Mouse (Mus musculus): ENCODE measurements at regions not wholly inside any gene's neighbourhood (a gene's known extent, or its start where the extent isn't known, plus 50 kb on each side); places are given as distances from the start of the nearest gene placed in this dataset.

DNA sequence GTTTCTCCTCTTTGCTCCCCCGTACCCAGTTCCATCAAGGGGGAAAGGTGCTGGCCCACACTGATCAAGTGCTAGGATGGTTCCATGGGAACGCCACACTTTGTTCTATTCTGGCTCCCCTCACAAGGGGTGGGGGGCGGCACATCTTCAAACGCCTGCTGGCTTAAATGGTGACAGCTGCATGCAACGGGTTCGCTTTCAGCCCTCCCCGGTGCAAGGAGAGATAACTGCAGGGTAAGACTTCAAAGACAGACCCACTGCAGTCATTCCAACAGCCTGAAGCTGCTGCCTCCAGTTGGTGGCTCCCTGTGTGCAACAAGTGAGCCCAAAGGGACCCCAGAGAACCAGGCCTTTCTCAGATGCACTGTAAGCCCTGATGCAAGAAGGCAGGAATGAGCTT is 173.9 kb upstream of the Lef1 start:
- H3K9me3 ChIP-seq (replicated peaks; ENCODE audit: control insufficient read depth, low read length), result no peaks in the 10 kb centered on the region
- H3K9ac ChIP-seq (ENCODE audit: low read depth, low read length), result no peak overlapping the region
- no peak overlapping the region for H3K27ac ChIP-seq (ENCODE audit: low read length)
- no peaks in the 10 kb centered on the region for H3K36me3 ChIP-seq (ENCODE audit: control insufficient read depth, insufficient read depth)
- ATAC-seq (ENCODE audit: low read depth), result no peak
- no peaks in the 10 kb centered on the region for H3K4me1 ChIP-seq (ENCODE audit: control insufficient read depth, low read depth, low read length)
- 38% methylated on average over 7 of the region's 7 CpGs for WGBS (ENCODE audit: insufficient replicate concordance)
- no peak overlapping the region for H3K4me3 ChIP-seq (ENCODE audit: low read depth, low read length)
- no peak overlapping the region for H3K4me2 ChIP-seq (ENCODE audit: low read depth, low read length)
- H3K27me3 ChIP-seq (ENCODE audit: control insufficient read depth, insufficient read depth, low read depth, low read length), result no peaks in the 10 kb centered on the region

DNA sequence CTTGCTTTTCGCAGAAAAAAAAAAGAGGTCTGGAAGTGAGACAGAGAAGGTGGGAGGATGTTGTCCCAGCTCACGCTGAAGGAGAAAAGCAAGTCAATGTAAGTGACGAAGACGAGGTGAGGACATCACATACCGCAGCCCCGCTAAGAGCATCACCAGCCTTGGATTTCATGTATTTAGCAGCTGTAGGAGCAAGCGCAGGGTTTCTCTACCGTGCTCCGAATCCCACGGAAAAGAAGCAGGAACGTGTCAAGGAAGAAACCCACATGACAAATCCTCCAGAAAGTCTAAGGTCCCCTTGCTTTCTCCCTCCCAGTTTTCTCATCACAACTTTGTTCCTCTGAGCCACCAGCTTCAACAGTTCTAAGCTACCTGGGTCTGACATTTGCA is 174.3 kb upstream of the Lef1 start:
- Histone ChIP-seq H3K27me3 (ENCODE audit: control insufficient read depth, insufficient read depth, low read depth, low read length) (no peaks in the 10 kb centered on the region), H3K4me3 (ENCODE audit: low read depth, low read length) (no peak overlapping the region), H3K27ac (ENCODE audit: low read length) (no peak overlapping the region), H3K9ac (ENCODE audit: low read depth, low read length) (no peak overlapping the region), H3K9me3 (replicated peaks; ENCODE audit: control insufficient read depth, low read length) (no peaks in the 10 kb centered on the region), H3K36me3 (ENCODE audit: control insufficient read depth, insufficient read depth) (no peaks in the 10 kb centered on the region), H3K4me2 (ENCODE audit: low read depth, low read length) (no peak overlapping the region), H3K4me1 (ENCODE audit: control insufficient read depth, low read depth, low read length) (no peaks in the 10 kb centered on the region)
- 61% methylated on average over 11 of the region's 11 CpGs for WGBS (ENCODE audit: insufficient replicate concordance)
- ATAC-seq (ENCODE audit: low read depth), result no peak

DNA sequence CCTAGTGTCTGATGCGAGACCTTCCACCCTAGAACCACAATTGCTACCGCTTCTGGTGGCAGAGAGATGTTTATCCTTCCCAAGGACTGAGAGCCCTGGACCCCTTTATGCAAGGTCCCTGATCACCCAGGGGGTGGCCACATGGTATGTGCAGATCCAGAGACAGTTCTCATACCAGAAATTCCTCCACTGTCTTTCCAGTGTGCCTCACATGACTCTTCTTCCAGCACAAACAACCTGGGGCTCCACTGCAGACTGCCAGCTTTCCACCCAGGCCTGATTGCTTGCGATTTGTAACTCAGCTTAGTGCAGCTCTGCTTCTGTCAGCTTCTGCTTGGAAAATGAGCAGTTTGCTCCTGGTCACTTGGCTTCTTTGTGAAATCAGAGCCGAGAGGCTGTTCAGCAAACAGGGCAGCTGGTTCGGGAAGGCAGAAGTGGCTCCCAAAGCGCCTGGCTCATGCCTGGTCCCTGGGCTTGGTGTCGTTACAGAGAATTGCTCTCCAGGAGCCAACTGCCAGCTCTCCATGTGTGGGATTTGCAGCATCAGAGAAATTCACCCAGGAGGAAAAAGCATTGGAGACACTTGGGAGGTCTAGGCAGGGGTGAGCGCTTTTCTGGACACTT is 174.9 kb upstream of the Lef1 start:
- Histone ChIP-seq H3K4me2 (ENCODE audit: low read depth, low read length) (no peak overlapping the region), H3K4me1 (ENCODE audit: control insufficient read depth, low read depth, low read length) (no peaks in the 10 kb centered on the region), H3K4me3 (ENCODE audit: low read depth, low read length) (no peak overlapping the region), H3K36me3 (ENCODE audit: control insufficient read depth, insufficient read depth) (no peaks in the 10 kb centered on the region), H3K9ac (ENCODE audit: low read depth, low read length) (no peak overlapping the region), H3K27ac (ENCODE audit: low read length) (no peak overlapping the region), H3K9me3 (replicated peaks; ENCODE audit: control insufficient read depth, low read length) (no peaks in the 10 kb centered on the region), H3K27me3 (ENCODE audit: control insufficient read depth, insufficient read depth, low read depth, low read length) (no peaks in the 10 kb centered on the region)
- no peak for ATAC-seq (ENCODE audit: low read depth)
- 45% methylated on average over 8 of the region's 8 CpGs for WGBS (ENCODE audit: insufficient replicate concordance)

DNA sequence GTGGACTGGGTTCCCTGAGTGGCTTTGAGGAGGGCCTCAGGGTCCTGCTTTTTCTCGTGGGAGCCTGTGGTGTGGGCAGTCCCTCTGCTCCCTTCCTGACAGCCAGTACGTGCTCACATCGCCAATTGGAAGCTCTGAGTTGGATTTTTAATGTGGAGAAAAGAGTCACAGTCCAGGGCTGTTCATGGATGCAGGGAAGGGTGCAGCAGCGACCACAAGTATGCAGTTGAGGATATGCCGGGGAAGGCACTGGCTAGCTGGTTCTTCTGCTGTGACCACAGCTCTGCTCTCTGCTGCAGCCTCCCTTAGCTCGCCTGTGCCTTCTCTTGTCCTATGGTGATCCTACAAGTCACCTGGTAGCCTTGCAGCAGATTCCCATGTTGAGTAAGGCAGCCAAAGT is 177.5 kb upstream of the Lef1 start:
- Histone ChIP-seq H3K36me3 (ENCODE audit: control insufficient read depth, insufficient read depth) (no peaks in the 10 kb centered on the region), H3K4me1 (ENCODE audit: control insufficient read depth, low read depth, low read length) (no peaks in the 10 kb centered on the region), H3K27me3 (ENCODE audit: control insufficient read depth, insufficient read depth, low read depth, low read length) (no peaks in the 10 kb centered on the region), H3K27ac (ENCODE audit: low read length) (no peak overlapping the region), H3K4me3 (ENCODE audit: low read depth, low read length) (no peak overlapping the region), H3K9ac (ENCODE audit: low read depth, low read length) (no peak overlapping the region), H3K9me3 (replicated peaks; ENCODE audit: control insufficient read depth, low read length) (no peaks in the 10 kb centered on the region), H3K4me2 (ENCODE audit: low read depth, low read length) (no peak overlapping the region)
- 36% methylated on average over 6 of the region's 6 CpGs for WGBS (ENCODE audit: insufficient replicate concordance)
- ATAC-seq (ENCODE audit: low read depth), result no peak

DNA sequence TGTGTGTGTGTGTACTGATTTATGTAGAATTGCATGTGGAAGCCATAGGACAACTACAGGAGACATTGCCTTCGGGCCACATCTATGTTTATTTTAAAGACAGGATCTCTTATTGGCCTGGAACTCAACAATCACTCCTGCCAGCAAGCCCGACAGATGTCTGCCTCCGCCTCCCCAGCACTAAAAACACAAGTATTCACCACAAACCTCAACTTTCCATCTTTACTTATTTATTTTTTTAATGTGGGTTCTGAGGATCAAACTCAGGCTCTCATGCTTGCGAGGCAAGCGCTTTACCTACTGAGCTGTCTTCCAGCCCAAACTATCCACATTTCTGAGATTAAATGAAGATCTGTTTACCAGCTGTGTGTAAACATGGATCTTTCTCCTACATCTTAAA is 178.0 kb upstream of the Lef1 start:
- ATAC-seq (ENCODE audit: low read depth), result no peak
- H3K4me1 ChIP-seq (ENCODE audit: control insufficient read depth, low read depth, low read length), result no peaks in the 10 kb centered on the region
- no peak overlapping the region for H3K27ac ChIP-seq (ENCODE audit: low read length)
- WGBS (ENCODE audit: insufficient replicate concordance), result 63% methylated on average over 5 of the region's 5 CpGs
- H3K4me2 ChIP-seq (ENCODE audit: low read depth, low read length), result no peak overlapping the region
- H3K27me3 ChIP-seq (ENCODE audit: control insufficient read depth, insufficient read depth, low read depth, low read length), result no peaks in the 10 kb centered on the region
- H3K4me3 ChIP-seq (ENCODE audit: low read depth, low read length), result no peak overlapping the region
- no peaks in the 10 kb centered on the region for H3K9me3 ChIP-seq (replicated peaks; ENCODE audit: control insufficient read depth, low read length)
- H3K9ac ChIP-seq (ENCODE audit: low read depth, low read length), result no peak overlapping the region
- no peaks in the 10 kb centered on the region for H3K36me3 ChIP-seq (ENCODE audit: control insufficient read depth, insufficient read depth)

DNA sequence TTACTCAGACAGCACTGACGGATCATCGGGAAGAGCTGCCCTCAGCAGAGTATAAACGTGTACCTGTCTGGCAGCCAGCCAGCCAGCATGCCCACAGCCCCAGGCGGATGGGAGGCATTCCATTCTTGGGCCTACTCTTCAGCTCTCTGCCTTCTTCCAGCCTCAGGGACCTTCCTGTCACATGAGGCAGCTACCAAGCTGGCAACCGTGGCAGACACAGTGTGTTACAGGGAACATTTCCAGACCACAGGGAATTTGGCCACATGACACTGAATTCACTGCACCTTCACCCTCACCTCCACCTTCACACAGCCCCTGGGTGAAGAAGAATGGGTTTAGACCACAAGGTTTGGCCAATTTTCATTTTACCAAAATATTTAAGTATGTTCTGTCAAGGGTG is 185.3 kb upstream of the Lef1 start:
- H3K9ac ChIP-seq (ENCODE audit: low read depth, low read length), result no peak overlapping the region
- H3K36me3 ChIP-seq (ENCODE audit: control insufficient read depth, insufficient read depth), result no peaks in the 10 kb centered on the region
- no peaks in the 10 kb centered on the region for H3K4me1 ChIP-seq (ENCODE audit: control insufficient read depth, low read depth, low read length)
- WGBS (ENCODE audit: insufficient replicate concordance), result 55% methylated on average over 5 of the region's 5 CpGs
- H3K4me3 ChIP-seq (ENCODE audit: low read depth, low read length), result no peak overlapping the region
- no peak overlapping the region for H3K27ac ChIP-seq (ENCODE audit: low read length)
- ATAC-seq (ENCODE audit: low read depth), result no peak
- H3K9me3 ChIP-seq (replicated peaks; ENCODE audit: control insufficient read depth, low read length), result no peaks in the 10 kb centered on the region
- no peak overlapping the region for H3K4me2 ChIP-seq (ENCODE audit: low read depth, low read length)
- H3K27me3 ChIP-seq (ENCODE audit: control insufficient read depth, insufficient read depth, low read depth, low read length), result no peaks in the 10 kb centered on the region

DNA sequence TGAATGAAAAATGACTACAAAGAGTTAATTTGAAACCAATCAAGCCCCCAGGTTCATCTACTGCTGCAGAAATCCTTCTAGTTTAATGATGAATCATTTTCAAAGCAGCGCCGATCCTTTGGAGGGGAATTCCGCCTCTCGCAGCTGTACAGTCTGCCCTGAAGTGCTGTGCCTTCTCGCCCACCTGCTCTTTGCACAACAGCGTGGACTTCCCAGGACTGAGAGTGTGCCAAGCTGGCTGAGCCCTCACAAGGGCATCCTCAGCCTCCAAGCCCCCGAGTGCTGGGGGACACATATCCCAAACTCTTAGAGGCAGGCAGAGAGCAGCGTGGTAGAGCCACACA is 186.7 kb upstream of the Lef1 start:
- H3K4me2 ChIP-seq (ENCODE audit: low read depth, low read length), result no peak overlapping the region
- H3K9me3 ChIP-seq (replicated peaks; ENCODE audit: control insufficient read depth, low read length), result no peaks in the 10 kb centered on the region
- no peaks in the 10 kb centered on the region for H3K4me1 ChIP-seq (ENCODE audit: control insufficient read depth, low read depth, low read length)
- 65% methylated on average over 8 of the region's 8 CpGs for WGBS (ENCODE audit: insufficient replicate concordance)
- H3K36me3 ChIP-seq (ENCODE audit: control insufficient read depth, insufficient read depth), result no peaks in the 10 kb centered on the region
- ATAC-seq (ENCODE audit: low read depth), result no peak
- H3K27ac ChIP-seq (ENCODE audit: low read length), result no peak overlapping the region
- H3K27me3 ChIP-seq (ENCODE audit: control insufficient read depth, insufficient read depth, low read depth, low read length), result no peaks in the 10 kb centered on the region
- no peak overlapping the region for H3K9ac ChIP-seq (ENCODE audit: low read depth, low read length)
- no peak overlapping the region for H3K4me3 ChIP-seq (ENCODE audit: low read depth, low read length)

DNA sequence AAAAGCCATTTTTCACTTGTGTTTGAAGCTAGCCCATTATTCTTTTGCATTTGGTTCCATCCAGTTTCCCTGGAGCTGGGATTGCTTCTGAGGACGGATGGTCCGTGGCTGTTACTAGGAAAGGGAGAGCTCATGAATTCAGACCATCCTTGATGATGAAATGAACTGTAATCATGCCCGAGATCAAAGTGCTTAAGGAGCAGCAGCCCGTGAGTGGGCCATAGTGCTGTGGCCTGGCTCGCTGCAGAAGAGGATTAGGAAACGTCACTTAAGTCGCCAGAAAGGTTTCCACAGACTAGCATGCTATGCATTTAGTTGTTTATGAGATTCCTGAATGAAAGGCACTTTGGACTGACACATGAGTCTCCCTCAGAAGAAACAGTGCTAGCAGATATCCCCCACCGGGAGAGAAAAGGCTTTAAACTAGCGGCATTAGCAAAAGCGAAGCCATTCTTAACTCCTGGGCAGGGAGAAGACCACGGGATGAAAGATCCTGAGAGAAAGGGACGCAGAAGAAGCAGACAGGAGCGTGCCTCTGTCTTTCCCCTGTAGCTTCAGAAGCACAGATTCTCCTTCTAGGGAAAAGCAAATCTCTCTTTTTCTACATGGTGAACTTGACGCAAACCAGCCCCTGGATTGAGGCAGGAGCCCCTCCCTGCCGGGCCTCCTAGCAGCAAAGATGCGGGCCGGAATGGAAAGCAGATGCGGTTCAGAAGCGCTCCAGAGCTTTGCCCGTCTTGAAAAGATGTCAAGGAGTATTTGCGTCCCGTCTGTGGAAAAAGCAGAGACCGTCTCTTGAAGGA is 187.3 kb upstream of the Lef1 start:
- H3K27ac ChIP-seq (ENCODE audit: low read length), result no peak overlapping the region
- no peak overlapping the region for H3K4me3 ChIP-seq (ENCODE audit: low read depth, low read length)
- H3K4me2 ChIP-seq (ENCODE audit: low read depth, low read length), result no peak overlapping the region
- WGBS (ENCODE audit: insufficient replicate concordance), result 44% methylated on average over 23 of the region's 23 CpGs
- no peak for ATAC-seq (ENCODE audit: low read depth)
- H3K36me3 ChIP-seq (ENCODE audit: control insufficient read depth, insufficient read depth), result no peaks in the 10 kb centered on the region
- no peaks in the 10 kb centered on the region for H3K27me3 ChIP-seq (ENCODE audit: control insufficient read depth, insufficient read depth, low read depth, low read length)
- H3K9ac ChIP-seq (ENCODE audit: low read depth, low read length), result no peak overlapping the region
- H3K9me3 ChIP-seq (replicated peaks; ENCODE audit: control insufficient read depth, low read length), result no peaks in the 10 kb centered on the region
- no peaks in the 10 kb centered on the region for H3K4me1 ChIP-seq (ENCODE audit: control insufficient read depth, low read depth, low read length)

DNA sequence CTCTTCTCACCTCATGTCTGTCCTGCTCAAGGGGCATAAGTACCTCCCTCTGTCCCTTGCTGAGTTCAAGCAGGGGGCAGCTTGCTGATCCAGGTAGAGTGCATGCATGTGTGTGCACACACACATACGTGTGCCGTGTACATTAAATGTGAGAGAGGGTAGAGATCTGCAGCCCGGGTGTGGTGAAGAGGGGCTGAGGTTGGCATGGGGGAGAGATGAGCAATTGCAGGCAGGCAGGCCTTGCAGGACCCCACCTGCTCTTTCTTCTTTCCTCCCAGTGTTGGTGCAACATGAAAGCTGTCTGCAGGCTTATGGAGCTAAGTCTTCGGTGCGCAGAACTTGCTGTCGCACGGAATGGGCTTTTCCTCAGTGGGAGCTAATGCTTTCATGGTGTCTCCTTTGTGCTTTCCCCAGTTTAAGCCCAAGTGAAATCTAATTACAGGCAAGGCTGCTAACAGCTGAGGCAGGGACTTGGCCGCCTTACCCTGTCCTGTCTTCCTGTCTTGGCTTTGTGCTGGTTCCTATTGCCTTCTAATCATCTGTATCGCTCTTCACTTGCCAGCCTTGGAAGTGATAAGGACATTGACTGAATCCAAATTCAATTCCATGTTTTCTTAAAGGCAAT is 188.5 kb upstream of the Lef1 start:
- Histone ChIP-seq H3K4me2 (ENCODE audit: low read depth, low read length) (no peak overlapping the region), H3K27me3 (ENCODE audit: control insufficient read depth, insufficient read depth, low read depth, low read length) (no peaks in the 10 kb centered on the region), H3K9me3 (replicated peaks; ENCODE audit: control insufficient read depth, low read length) (no peaks in the 10 kb centered on the region), H3K9ac (ENCODE audit: low read depth, low read length) (no peak overlapping the region), H3K27ac (ENCODE audit: low read length) (no peak overlapping the region), H3K4me3 (ENCODE audit: low read depth, low read length) (no peak overlapping the region), H3K36me3 (ENCODE audit: control insufficient read depth, insufficient read depth) (no peaks in the 10 kb centered on the region), H3K4me1 (ENCODE audit: control insufficient read depth, low read depth, low read length) (no peaks in the 10 kb centered on the region)
- no peak for ATAC-seq (ENCODE audit: low read depth)
- 73% methylated on average over 9 of the region's 9 CpGs for WGBS (ENCODE audit: insufficient replicate concordance)

Data from liver, embryonic 16.5 days (tissue).